Mouse (Mus musculus): Measurements from ENCODE around the gene Degs1. TPM values are rescaled to one million over a fixed set of nuclear protein-coding genes. Genes with fewer than 3 reads are reported as not detected.
"Not testable (repeated sequence)": the region's sequence is repeated elsewhere in the genome, so short reads cannot be mapped to it uniquely, and the experiment has no call there.

The Degs1 gene
- total RNA-seq (2017): 20.6 and 27.1 TPM in 2 replicates

- ATAC-seq (replicated peaks; ENCODE audit: low read depth, poor library complexity, severe bottlenecking): peak; percentile 79
Observed at GRCm38 (mm10) chr1:182282091-182283075, at the start of gene Degs1. Degs1 (minus strand) TSS chr1:182282804.

- 0 out of 2 replicates have a peak, but pooled peaks have one; percentile 22 for ATAC-seq (replicated peaks; ENCODE audit: low read depth, poor library complexity, severe bottlenecking)
Observed at GRCm38 (mm10) chr1:182325919-182326318, 43.3 kb upstream of the Degs1 start.

- ATAC-seq (replicated peaks; ENCODE audit: low read depth, poor library complexity, severe bottlenecking): no peak
Observed at GRCm38 (mm10) chr1:182324552-182324951, 41.9 kb upstream of the Degs1 start.

DNA sequence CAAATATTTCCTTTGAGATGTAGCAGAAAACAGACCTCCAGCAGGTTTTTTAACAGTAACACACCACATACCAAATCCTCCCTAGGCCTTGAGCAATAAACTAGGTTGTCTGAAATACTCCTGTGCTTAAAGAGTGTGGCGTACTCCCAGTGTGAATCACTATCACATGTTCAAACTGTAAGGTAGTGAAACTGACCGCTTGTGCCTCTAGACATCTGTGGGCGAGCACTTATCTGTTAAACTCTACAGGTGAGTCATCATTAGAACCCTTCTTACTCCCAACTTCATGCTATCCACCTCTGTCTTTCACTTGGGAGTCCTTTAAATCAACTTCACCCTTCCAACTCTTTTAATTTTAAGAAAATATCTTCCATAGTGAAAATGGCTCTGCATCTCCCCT lies 40.5 kb upstream of the Degs1 start:
- ATAC-seq (replicated peaks; ENCODE audit: low read depth, poor library complexity, severe bottlenecking): no peak

GRCm38 (mm10) chr1:182314201-182314600 lies 31.6 kb upstream of the Degs1 start:
- no peak for ATAC-seq (replicated peaks; ENCODE audit: low read depth, poor library complexity, severe bottlenecking)

- ATAC-seq (replicated peaks; ENCODE audit: low read depth, poor library complexity, severe bottlenecking): no peak
Observed at GRCm38 (mm10) chr1:182313181-182313580, 30.6 kb upstream of the Degs1 start.

GRCm38 (mm10) chr1:182311376-182311775 lies 28.8 kb upstream of the Degs1 start:
- ATAC-seq (replicated peaks; ENCODE audit: low read depth, poor library complexity, severe bottlenecking): no peak

DNA sequence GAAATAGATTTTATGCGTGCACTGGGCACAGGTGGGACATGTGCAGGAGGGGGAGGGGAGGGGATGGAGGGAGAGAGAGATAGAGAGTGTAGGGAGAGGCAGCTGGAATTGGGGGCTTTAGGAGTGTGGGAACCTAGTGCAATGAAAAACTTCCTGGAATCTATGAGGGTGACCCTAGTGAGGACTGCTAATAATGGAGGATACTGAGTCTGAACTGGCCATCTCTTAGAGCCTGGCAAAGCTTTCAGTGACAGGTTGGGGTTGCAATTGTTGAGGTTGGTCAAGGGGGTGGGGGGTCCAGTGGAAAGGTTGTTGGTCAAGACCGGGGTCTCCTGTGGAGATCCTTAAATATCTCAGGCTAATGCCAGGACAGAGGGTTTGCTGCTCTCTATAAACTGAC lies 27.7 kb upstream of the Degs1 start:
- no peak for ATAC-seq (replicated peaks; ENCODE audit: low read depth, poor library complexity, severe bottlenecking)

- ATAC-seq (replicated peaks; ENCODE audit: low read depth, poor library complexity, severe bottlenecking): no peak
Observed at GRCm38 (mm10) chr1:182309403-182309802, 26.8 kb upstream of the Degs1 start.

- no peak for ATAC-seq (replicated peaks; ENCODE audit: low read depth, poor library complexity, severe bottlenecking)
Observed at GRCm38 (mm10) chr1:182302916-182303315, 20.3 kb upstream of the Degs1 start.

DNA sequence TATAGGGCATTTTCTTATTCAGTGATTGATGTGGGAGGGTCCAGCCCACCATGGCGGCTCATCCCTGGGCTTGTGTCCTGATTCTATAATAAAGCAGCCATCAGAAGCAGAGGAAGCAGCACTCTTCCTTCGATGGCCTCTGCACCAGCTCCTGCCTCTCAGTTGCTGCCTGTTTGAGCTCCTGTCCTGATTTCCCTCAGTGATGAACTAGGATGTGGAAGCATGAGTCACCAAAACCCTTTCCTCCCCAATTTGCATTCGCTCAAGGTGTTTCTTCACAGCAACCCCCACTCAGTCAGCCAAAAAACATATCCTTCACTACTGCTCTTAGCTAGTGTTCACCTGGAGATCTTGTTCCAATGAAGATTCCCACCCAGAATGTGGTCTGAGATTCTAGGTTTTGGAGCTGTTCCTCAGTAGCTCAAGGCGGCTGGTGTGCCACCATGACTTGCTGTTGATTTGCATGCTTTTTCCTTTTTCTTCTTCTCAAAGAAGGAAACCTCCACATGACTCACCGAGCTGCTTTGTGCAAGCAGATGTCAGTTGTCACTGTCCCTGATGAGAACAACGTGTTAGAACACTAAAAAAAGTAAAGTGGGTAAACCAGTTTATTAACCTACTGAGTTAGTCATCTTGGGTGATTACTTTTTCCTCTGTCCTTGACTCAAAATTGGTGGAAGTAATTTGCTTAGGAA lies 19.7 kb upstream of the Degs1 start:
- no peak for ATAC-seq (replicated peaks; ENCODE audit: low read depth, poor library complexity, severe bottlenecking)

DNA sequence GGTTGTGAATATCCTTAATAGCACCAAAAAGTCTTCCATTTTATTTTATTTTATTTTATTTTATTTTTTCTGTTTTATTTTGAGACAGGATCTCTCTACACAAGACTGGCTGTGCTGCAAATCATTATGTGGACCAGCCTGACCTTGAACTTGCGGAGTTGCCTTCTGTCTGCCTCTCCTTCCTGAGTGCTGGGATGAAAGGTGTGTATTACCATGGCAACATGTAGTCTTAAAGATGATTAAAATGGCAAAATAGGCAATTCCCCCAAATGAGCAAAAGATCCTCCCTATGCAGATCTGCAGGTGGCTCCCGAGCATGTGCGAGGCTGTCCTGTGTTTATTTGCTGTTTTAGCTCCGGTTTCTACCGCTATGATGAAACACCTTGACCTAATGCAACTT lies 15.2 kb upstream of the Degs1 start:
- no peak for ATAC-seq (replicated peaks; ENCODE audit: low read depth, poor library complexity, severe bottlenecking)

GRCm38 (mm10) chr1:182297246-182297645 lies 14.6 kb upstream of the Degs1 start:
- ATAC-seq (replicated peaks; ENCODE audit: low read depth, poor library complexity, severe bottlenecking): no peak

DNA sequence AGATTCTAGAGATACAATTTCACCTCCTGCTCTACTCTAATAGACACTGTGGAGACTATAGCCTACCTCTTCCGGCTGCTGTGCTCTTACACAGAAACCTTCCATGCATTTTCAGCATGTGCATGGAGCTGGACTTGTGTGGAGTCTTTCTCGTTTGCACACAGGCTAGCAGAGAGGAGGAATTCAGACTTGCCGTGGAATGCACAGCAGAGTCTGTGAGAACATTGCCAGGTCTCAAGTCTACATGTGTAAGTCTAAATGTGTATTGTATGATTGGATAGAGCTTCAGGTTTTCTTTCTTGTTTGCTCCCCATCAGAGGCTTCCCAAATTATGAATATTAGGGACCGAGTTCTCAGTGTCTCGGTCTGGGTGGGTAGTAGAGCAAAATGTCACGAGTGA lies 14.2 kb upstream of the Degs1 start:
- ATAC-seq (replicated peaks; ENCODE audit: low read depth, poor library complexity, severe bottlenecking): no peak

DNA sequence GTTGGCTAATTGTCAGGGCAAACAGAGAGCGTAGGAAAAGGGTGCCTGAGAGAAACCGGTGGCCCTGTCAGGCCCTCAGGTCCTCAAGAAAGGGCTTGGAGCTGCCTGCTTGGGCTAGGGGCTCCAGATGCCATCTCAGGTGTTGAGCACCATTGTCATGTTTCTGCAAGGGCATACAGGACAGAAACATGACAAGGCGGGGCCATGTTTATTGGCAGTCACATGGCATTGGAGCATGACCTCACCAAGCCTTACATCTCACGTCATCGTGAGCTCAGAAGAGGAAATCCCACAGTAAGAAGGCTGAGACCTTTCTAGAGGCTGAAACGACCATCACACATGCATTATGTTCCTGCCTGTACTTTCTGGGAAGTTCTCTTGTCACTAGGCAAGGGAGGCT lies 13.5 kb upstream of the Degs1 start:
- ATAC-seq (replicated peaks; ENCODE audit: low read depth, poor library complexity, severe bottlenecking): no peak

- no peak for ATAC-seq (replicated peaks; ENCODE audit: low read depth, poor library complexity, severe bottlenecking)
Observed at GRCm38 (mm10) chr1:182292291-182292690, 9.7 kb upstream of the Degs1 start.

- ATAC-seq (replicated peaks; ENCODE audit: low read depth, poor library complexity, severe bottlenecking): not testable (repeated sequence)
Observed at GRCm38 (mm10) chr1:182290741-182291140, 8.1 kb upstream of the Degs1 start.

- no peak for ATAC-seq (replicated peaks; ENCODE audit: low read depth, poor library complexity, severe bottlenecking)
Observed at GRCm38 (mm10) chr1:182289781-182290180, 7.2 kb upstream of the Degs1 start.

- ATAC-seq (replicated peaks; ENCODE audit: low read depth, poor library complexity, severe bottlenecking): no peak
Observed at GRCm38 (mm10) chr1:182288601-182289000, 6.0 kb upstream of the Degs1 start.

DNA sequence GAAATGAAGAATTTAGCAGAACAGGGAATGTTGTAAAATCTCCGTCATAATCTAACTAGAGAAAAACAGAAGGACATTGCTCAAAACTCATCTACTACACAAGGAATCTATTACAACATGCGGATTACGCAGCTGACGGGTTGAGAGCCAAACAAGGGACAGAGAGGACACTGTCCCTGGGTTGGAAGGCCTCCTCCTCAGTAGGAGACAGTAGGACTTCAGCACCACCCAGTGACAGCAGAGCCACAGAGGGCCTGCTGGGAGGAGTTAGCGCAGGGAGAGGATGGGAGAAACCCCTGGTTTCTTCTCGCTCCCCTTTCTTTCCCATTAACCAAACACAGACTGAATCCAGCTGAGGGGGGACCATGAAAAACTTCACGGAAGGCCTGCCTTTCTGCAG lies 5.2 kb upstream of the Degs1 start:
- ATAC-seq (replicated peaks; ENCODE audit: low read depth, poor library complexity, severe bottlenecking): no peak

GRCm38 (mm10) chr1:182284795-182285194 lies 2.2 kb upstream of the Degs1 start:
- ATAC-seq (replicated peaks; ENCODE audit: low read depth, poor library complexity, severe bottlenecking): no peak
